Mouse (Mus musculus) ES-Bruce4 (cell line): Measurements from ENCODE around the gene Tpr. TPM values are rescaled to one million over a fixed set of nuclear protein-coding genes. Genes with fewer than 3 reads are reported as not detected.

Source experiments
- H3K27ac ChIP-seq: 2 replicates; pipeline ENCODE4 v1.5.1; 2012; ENCODE audit warnings: low read length, inconsistent platforms; ENCODE audit not compliant: insufficient read depth
- H3K27me3 ChIP-seq: 2 replicates; pipeline ENCODE4 v1.6.1; 2012; ENCODE audit warnings: mild to moderate bottlenecking, low read length, inconsistent platforms; ENCODE audit not compliant: control insufficient read depth, poor library complexity, insufficient read depth, severe bottlenecking
- H3K36me3 ChIP-seq: 2 replicates; pipeline ENCODE4 v1.6.1; 2012; ENCODE audit warnings: inconsistent platforms, mild to moderate bottlenecking, low read length, moderate library complexity; ENCODE audit not compliant: control insufficient read depth, poor library complexity, insufficient read depth, severe bottlenecking
- H3K4me1 ChIP-seq: one replicate; pipeline ENCODE4 v1.8.1; 2011; ENCODE audit warnings: low read length; ENCODE audit not compliant: control insufficient read depth, insufficient read depth
- H3K4me3 ChIP-seq: 2 replicates; pipeline ENCODE4 v1.5.1; 2011; ENCODE audit warnings: low read depth, mild to moderate bottlenecking, low read length
- H3K9ac ChIP-seq: 2 replicates; pipeline ENCODE4 v1.6.1; 2012; ENCODE audit warnings: low read depth, mild to moderate bottlenecking, inconsistent platforms; ENCODE audit not compliant: poor library complexity, severe bottlenecking
- H3K9me3 ChIP-seq: replicated peaks from 2 replicates; pipeline ENCODE4 v1.6.1; 2012; ENCODE audit warnings: mild to moderate bottlenecking, low read length, inconsistent platforms; ENCODE audit not compliant: control insufficient read depth, poor library complexity, insufficient read depth, severe bottlenecking
- CTCF ChIP-seq: IDR thresholded peaks from one replicate; pipeline ENCODE4 v1.8.1; 2011; ENCODE audit warnings: low read depth, low read length
- EP300 ChIP-seq: IDR thresholded peaks from 2 replicates; pipeline ENCODE4 v1.6.1; 2011; ENCODE audit warnings: low read depth, low read length; ENCODE audit not compliant: insufficient read depth
- POLR2A ChIP-seq: IDR thresholded peaks from one replicate; pipeline ENCODE4 v1.8.1; 2011; ENCODE audit warnings: low read length; ENCODE audit not compliant: insufficient read depth
- polyA plus RNA-seq: library from polyadenylated mRNA; stranded (reverse); fragments of >200 nt; gene quantifications from 2 replicates; pipeline ENCODE4 v1.2.4, GENCODE M21; 2011; ENCODE audit warnings: low read depth; ENCODE audit not compliant: missing spikeins, insufficient read depth, insufficient read length

Gene Tpr
- polyA plus RNA-seq, 1 experiment = 254 TPM

GRCm38 (mm10) chr1:150465364-150465763 lies 72.7 kb downstream of the Tpr start:
- TF ChIP-seq POLR2A (no peak), CTCF (no peak), EP300 (no peak)
- H3K27me3 ChIP-seq = no peaks in the 10 kb centered on the region
- H3K27ac ChIP-seq = no peak overlapping the region
- H3K9ac ChIP-seq = no peak overlapping the region
- no peak overlapping the region for H3K4me3 ChIP-seq
- no peaks in the 10 kb centered on the region for H3K36me3 ChIP-seq
- H3K4me1 ChIP-seq = no peaks in the 10 kb centered on the region
- H3K9me3 ChIP-seq = no peaks in the 10 kb centered on the region

- Histone ChIP-seq H3K4me3 (no peak within 1 kb of the TSS), H3K36me3 (no peaks in the 10 kb centered on the region), H3K27me3 (no peaks in the 10 kb centered on the region), H3K4me1 (no peaks in the 10 kb centered on the region), H3K27ac (no peak within 1 kb of the TSS), H3K9ac (no peak within 1 kb of the TSS), H3K9me3 (no peaks in the 10 kb centered on the region)
- TF ChIP-seq POLR2A (no peak), EP300 (no peak), CTCF (no peak)
These were observed 73.5 kb downstream of the Tpr start, which contains the start of gene Prg4 for GRCm38 (mm10) chr1:150466132-150466531. Prg4 (minus strand) TSS chr1:150466165.

- peaks cover 11% of the 10 kb centered on the region for H3K9me3 ChIP-seq
- H3K27me3 ChIP-seq = no peaks in the 10 kb centered on the region
- no peak overlapping the region for H3K9ac ChIP-seq
- H3K27ac ChIP-seq = no peak overlapping the region
- no peaks in the 10 kb centered on the region for H3K36me3 ChIP-seq
- TF ChIP-seq CTCF = no peak
- TF ChIP-seq EP300 = no peak
- no peak for TF ChIP-seq POLR2A
- no peak overlapping the region for H3K4me3 ChIP-seq
- no peaks in the 10 kb centered on the region for H3K4me1 ChIP-seq
These were observed 77.4 kb downstream of the Tpr start for GRCm38 (mm10) chr1:150469992-150470391.

GRCm38 (mm10) chr1:150472525-150472924 lies 79.9 kb downstream of the Tpr start:
- Histone ChIP-seq H3K36me3 (no peaks in the 10 kb centered on the region), H3K9ac (no peak overlapping the region), H3K4me3 (no peak overlapping the region), H3K4me1 (no peaks in the 10 kb centered on the region), H3K27me3 (no peaks in the 10 kb centered on the region), H3K9me3 (peaks cover 19% of the 10 kb centered on the region), H3K27ac (no peak overlapping the region)
- TF ChIP-seq CTCF (no peak), EP300 (no peak), POLR2A (no peak)

- H3K4me3 ChIP-seq = no peak overlapping the region
- H3K9me3 ChIP-seq = peaks cover 17% of the 10 kb centered on the region
- TF ChIP-seq CTCF = no peak
- TF ChIP-seq POLR2A = no peak
- TF ChIP-seq EP300 = no peak
- no peaks in the 10 kb centered on the region for H3K27me3 ChIP-seq
- no peak overlapping the region for H3K9ac ChIP-seq
- no peaks in the 10 kb centered on the region for H3K4me1 ChIP-seq
- no peak overlapping the region for H3K27ac ChIP-seq
- H3K36me3 ChIP-seq = no peaks in the 10 kb centered on the region
These were observed 88.0 kb downstream of the Tpr start for GRCm38 (mm10) chr1:150480674-150481073.

- Histone ChIP-seq H3K27me3 (no peaks in the 10 kb centered on the region; the same call in none of the 2 replicates), H3K27ac (no peak overlapping the region), H3K4me1 (no peaks in the 10 kb centered on the region), H3K9me3 (no peaks in the 10 kb centered on the region), H3K9ac (no peak overlapping the region), H3K36me3 (no peaks in the 10 kb centered on the region), H3K4me3 (no peak overlapping the region)
- no peak for TF ChIP-seq POLR2A
- no peak for TF ChIP-seq EP300
- no peak for TF ChIP-seq CTCF
These were observed 96.5 kb downstream of the Tpr start for GRCm38 (mm10) chr1:150489148-150489547.
